Mouse (Mus musculus) hindbrain, embryonic 16.5 days (tissue): Measurements from ENCODE around the gene Gnai2. TPM values are rescaled to one million over a fixed set of nuclear protein-coding genes. Genes with fewer than 3 reads are reported as not detected.
"Not testable (repeated sequence)": the region's sequence is repeated elsewhere in the genome, so short reads cannot be mapped to it uniquely, and the experiment has no call there.

Source experiments
- ATAC-seq: fragments of 200-750 bp; cut with Nextera tagmentation; 2 replicates; pipeline ENCODE4 v1.8.0; 2017; ENCODE audit warnings: moderate TSS enrichment, moderate library complexity
- H3K27ac ChIP-seq: fragments of 300-500 bp; sonication (generic); 2 replicates; pipeline ENCODE4 v1.5.1; 2014; ENCODE audit warnings: low read depth, mild to moderate bottlenecking, control low read depth, low read length, moderate library complexity
- H3K27me3 ChIP-seq: fragments of 300-500 bp; sonication (generic); replicated peaks from 2 replicates; pipeline ENCODE4 v1.6.1; 2014; ENCODE audit warnings: low read length; ENCODE audit not compliant: control insufficient read depth, insufficient read depth
- H3K36me3 ChIP-seq: fragments of 300-500 bp; sonication (generic); 2 replicates; pipeline ENCODE4 v1.6.1; 2014; ENCODE audit warnings: mild to moderate bottlenecking, low read length, moderate library complexity, mixed read lengths; ENCODE audit not compliant: control insufficient read depth, insufficient read depth
- H3K4me1 ChIP-seq: fragments of 300-500 bp; sonication (generic); 2 replicates; pipeline ENCODE4 v1.6.1; 2014; ENCODE audit warnings: low read depth, low read length; ENCODE audit not compliant: control insufficient read depth, insufficient read depth
- H3K4me2 ChIP-seq: fragments of 300-500 bp; sonication (generic); 2 replicates; pipeline ENCODE4 v1.6.1; 2014; ENCODE audit warnings: mild to moderate bottlenecking, low read length, control low read depth, moderate library complexity
- H3K4me3 ChIP-seq: fragments of 300-500 bp; sonication (generic); 2 replicates; pipeline ENCODE4 v1.5.1; 2014; ENCODE audit warnings: mild to moderate bottlenecking, low read length, control low read depth, moderate library complexity
- H3K9ac ChIP-seq: fragments of 300-500 bp; sonication (generic); 2 replicates; pipeline ENCODE4 v1.6.1; 2014; ENCODE audit warnings: low read depth, mild to moderate bottlenecking, control low read depth, low read length, moderate library complexity
- H3K9me3 ChIP-seq: fragments of 300-500 bp; sonication (generic); 2 replicates; pipeline ENCODE4 v1.6.1; 2014; ENCODE audit warnings: mild to moderate bottlenecking, low read length, moderate library complexity; ENCODE audit not compliant: control insufficient read depth
- WGBS: fragments of 180-500 bp; shearing (Covaris S2); extraction: QIAGEN DNeasy Blood & Tissue Kit; methylation state at CpG from one replicate; pipeline ENCODE4 v1.1.7; 2014; 5-methylcytosine and 5-hydroxymethylcytosine counted together
- polyA plus RNA-seq: library from polyadenylated mRNA; unstranded; fragments of >200 nt; fragmentation: Nextera tagmentation; extraction: Ambion mirVana; gene quantifications from 2 replicates; pipeline ENCODE4 v1.2.1, GENCODE M21; 2015

Gene Gnai2
- polyA plus RNA-seq, 1 experiment from 2014 or later: 302 TPM

DNA sequence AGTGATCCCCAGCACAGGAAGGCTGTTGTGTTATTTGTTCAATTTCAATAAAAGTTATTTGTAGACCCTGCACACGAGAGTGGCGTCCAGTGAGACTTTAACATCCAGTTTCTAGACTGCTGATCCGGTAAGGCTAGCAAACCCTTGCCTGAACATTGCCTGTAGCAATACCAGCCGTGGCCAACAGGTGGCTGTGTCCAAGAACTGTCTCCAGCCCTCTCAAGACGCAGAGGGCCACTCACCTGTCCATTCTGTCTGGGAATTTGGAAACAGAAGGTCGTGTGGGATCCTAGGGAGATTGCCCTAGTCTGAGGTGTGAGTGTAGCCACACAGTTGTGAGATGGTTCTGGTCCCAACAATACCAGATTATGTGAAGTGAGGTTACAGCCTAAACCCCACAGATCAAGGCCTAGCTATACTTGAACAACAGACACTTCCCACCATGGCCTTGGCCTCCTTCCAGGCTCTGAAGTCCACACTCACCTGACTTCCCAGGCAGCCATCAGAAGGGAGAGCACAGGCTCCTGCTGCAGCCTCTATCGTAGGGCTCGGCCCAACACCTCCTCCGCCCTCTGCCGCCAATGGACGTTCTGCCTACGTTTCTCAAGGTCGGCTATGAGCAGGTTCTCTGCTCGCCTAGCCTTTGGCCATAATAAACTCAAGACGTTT lies 69.0 kb downstream of the Gnai2 start:
- ATAC-seq: no peak
- Histone ChIP-seq H3K27ac (no peak overlapping the region), H3K36me3 (peaks cover 16% of the 10 kb centered on the region), H3K4me1 (peaks cover 37% of the 10 kb centered on the region), H3K27me3 (no peaks in the 10 kb centered on the region), H3K9ac (no peak overlapping the region), H3K4me2 (no peak overlapping the region), H3K4me3 (no peak overlapping the region), H3K9me3 (no peaks in the 10 kb centered on the region)
- WGBS: 58% methylated on average over 15 of the region's 15 CpGs

DNA sequence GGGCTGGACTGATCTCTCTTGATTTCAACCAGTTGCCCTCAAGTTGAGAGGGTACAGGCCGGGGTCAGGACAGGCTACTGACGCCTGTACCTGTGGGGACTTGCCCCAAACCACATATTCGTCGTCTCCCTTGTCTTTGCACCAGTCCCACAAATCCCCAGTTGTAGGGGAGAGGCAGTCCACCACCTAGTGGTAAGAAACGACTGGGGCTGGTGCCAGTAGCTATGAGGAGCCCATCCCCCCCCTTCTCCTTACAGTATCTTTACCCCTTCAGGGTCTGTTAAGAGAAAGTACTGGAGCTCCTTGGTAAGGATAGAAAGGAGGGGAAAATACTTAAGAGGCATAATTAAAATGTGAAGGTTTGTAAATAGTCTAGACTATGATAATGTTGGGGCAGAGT lies 69.6 kb downstream of the Gnai2 start:
- not testable (repeated sequence) for H3K27ac ChIP-seq, H3K9me3 ChIP-seq, H3K27me3 ChIP-seq, ATAC-seq, H3K4me2 ChIP-seq, H3K4me3 ChIP-seq, H3K9ac ChIP-seq
- peaks cover 13% of the 10 kb centered on the region for H3K36me3 ChIP-seq
- 47% methylated on average over 5 of the region's 5 CpGs for WGBS
- peaks cover 30% of the 10 kb centered on the region for H3K4me1 ChIP-seq

Other genes starting within 250 kb of the Gnai2 start
- gene Cacna2d2, start 235.8 kb downstream of the Gnai2 start, polyA plus RNA-seq: 8.1 and 9.0 TPM in 2 replicates
- 45.7 and 46.0 TPM in 2 replicates for gene Tmem115, start 101.4 kb downstream of the Gnai2 start, polyA plus RNA-seq
- gene Cyb561d2, start 93.2 kb downstream of the Gnai2 start, polyA plus RNA-seq: 51.4 and 59.0 TPM in 2 replicates
- 75.8 and 78.6 TPM in 2 replicates for gene Nprl2, start 93.1 kb downstream of the Gnai2 start, polyA plus RNA-seq
- 3.3 and 4.4 TPM in 2 replicates for gene Zmynd10, start 88.1 kb downstream of the Gnai2 start, polyA plus RNA-seq
- 45.8 and 46.6 TPM in 2 replicates for gene Rassf1, start 83.8 kb downstream of the Gnai2 start, polyA plus RNA-seq
- 125 and 134 TPM in 2 replicates for gene Tusc2, start 72.1 kb downstream of the Gnai2 start, polyA plus RNA-seq
- 60.1 and 68.5 TPM in 2 replicates for gene Hyal2, start 67.4 kb downstream of the Gnai2 start, polyA plus RNA-seq
- 6.4 and 8.3 TPM in 2 replicates for gene Hyal1, start 58.4 kb downstream of the Gnai2 start, polyA plus RNA-seq
- gene Naa80, start 56.5 kb downstream of the Gnai2 start, polyA plus RNA-seq: 17.1 and 22.7 TPM in 2 replicates
- gene Hyal3, start 54.5 kb downstream of the Gnai2 start, polyA plus RNA-seq: 2.7 and 2.9 TPM in 2 replicates
- 13.5 and 16.9 TPM in 2 replicates for gene Ifrd2, start 47.7 kb downstream of the Gnai2 start, polyA plus RNA-seq
- gene Sema3b, start 26.1 kb downstream of the Gnai2 start, polyA plus RNA-seq: 5.6 and 7.0 TPM in 2 replicates
- 53.2 and 55.0 TPM in 2 replicates for gene Slc38a3, start 34.2 kb upstream of the Gnai2 start, polyA plus RNA-seq
- 1.3 and 2.7 TPM in 2 replicates for gene Gnat1, start 44.3 kb upstream of the Gnai2 start, polyA plus RNA-seq
- 10.0 and 13.0 TPM in 2 replicates for gene Sema3f, start 75.1 kb upstream of the Gnai2 start, polyA plus RNA-seq
- 210 and 236 TPM in 2 replicates for gene Rbm5, start 135.6 kb upstream of the Gnai2 start, polyA plus RNA-seq
- gene Rbm6, start 237.9 kb upstream of the Gnai2 start, polyA plus RNA-seq: 83.1 and 89.7 TPM in 2 replicates